Mouse (Mus musculus): ENCODE data around the gene Dnajb13. TPM values are rescaled to one million over a fixed set of nuclear protein-coding genes. Genes with fewer than 3 reads are reported as not detected.

Gene Dnajb13
- polyA plus RNA-seq, 1 experiment from 2014 or later: 4.9 TPM

DNA sequence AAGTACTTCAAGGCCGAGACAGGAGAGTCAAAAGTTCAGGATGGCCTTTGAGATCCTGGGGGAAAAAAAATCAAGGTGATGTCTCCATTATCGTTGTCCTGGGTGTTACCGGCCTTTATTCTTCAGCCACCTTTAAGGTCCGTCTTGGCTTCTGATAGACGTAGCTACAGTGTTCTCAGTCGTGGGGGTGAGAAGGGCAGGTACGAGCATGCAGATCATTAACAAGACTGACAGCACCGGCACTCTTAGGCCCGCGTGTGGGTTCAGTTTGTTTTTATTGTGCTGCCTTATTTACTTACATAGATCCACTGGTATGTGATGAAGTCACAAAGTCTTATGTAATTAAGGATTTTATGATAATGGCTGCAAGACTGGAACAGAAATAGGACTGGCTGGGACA is 51.0 kb downstream of the Dnajb13 start:
- no peak for ATAC-seq (replicated peaks)
- no peak overlapping the region for H3K4me2 ChIP-seq
- WGBS: 92% methylated on average over 10 of the region's 10 CpGs
- no peaks in the 10 kb centered on the region for H3K4me1 ChIP-seq
- peaks cover 6% of the 10 kb centered on the region for H3K36me3 ChIP-seq (replicated peaks)
- no peak overlapping the region for H3K4me3 ChIP-seq
- no peak overlapping the region for H3K9ac ChIP-seq
- H3K9me3 ChIP-seq: no peaks in the 10 kb centered on the region
- H3K27me3 ChIP-seq (replicated peaks): no peaks in the 10 kb centered on the region
- no peak overlapping the region for H3K27ac ChIP-seq

DNA sequence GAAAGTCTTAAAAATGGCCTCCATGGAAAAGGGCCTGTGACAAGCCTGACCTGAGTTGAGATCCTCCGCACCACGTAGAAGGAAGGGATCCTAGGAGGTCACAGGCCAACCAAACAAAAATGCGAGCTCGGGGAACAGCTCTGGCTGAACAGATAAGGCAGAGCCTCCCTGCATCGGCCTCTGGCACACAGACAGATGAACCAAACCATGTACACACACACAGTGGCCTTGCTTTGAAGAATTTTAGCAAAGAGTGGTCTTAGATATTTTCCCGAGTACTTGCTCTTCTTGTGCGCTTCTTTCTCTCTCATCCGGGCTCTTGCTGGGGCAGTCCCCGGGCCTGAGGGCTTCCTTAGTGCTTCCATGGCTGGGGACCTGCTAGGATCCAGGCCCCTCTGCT is 51.6 kb downstream of the Dnajb13 start:
- ATAC-seq (replicated peaks): no peak
- Histone ChIP-seq H3K9ac (no peak overlapping the region), H3K4me1 (no peaks in the 10 kb centered on the region), H3K4me2 (no peak overlapping the region), H3K4me3 (no peak overlapping the region), H3K36me3 (replicated peaks) (peaks cover 6% of the 10 kb centered on the region), H3K27ac (no peak overlapping the region), H3K9me3 (no peaks in the 10 kb centered on the region), H3K27me3 (replicated peaks) (no peaks in the 10 kb centered on the region)
- 87% methylated on average over 9 of the region's 9 CpGs for WGBS

DNA sequence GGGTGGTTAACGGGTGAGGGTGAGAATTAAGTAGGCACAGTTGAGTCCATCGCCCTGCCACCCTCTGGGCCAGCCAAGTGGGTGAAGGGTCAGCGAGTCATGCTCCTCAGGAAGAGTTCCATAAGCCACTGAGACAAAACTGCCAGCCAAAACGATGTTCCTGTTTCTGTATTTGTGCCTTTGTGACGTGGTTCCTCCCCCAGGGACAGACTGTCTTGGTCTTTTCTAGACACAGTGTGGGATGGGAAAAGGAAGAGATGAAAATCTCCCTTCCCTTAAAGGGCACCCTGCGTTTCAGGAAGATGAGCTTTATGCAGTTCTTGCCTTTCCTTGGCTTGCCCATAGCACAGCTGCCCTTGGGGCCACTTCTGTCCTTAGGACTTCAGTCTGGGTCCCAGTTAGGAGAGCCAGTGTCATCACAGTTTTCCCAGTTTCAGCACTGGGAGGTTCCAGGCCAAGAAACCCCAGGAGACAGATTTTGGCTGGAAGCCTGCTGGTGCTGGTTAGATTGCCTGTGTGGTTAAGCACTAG is 53.1 kb downstream of the Dnajb13 start:
- Histone ChIP-seq H3K9ac (no peak overlapping the region), H3K4me1 (no peaks in the 10 kb centered on the region), H3K4me3 (no peak overlapping the region), H3K4me2 (no peak overlapping the region), H3K27ac (no peak overlapping the region), H3K27me3 (replicated peaks) (no peaks in the 10 kb centered on the region), H3K36me3 (replicated peaks) (peaks cover 8% of the 10 kb centered on the region), H3K9me3 (no peaks in the 10 kb centered on the region)
- ATAC-seq (replicated peaks): no peak
- 86% methylated on average over 6 of the region's 6 CpGs for WGBS

DNA sequence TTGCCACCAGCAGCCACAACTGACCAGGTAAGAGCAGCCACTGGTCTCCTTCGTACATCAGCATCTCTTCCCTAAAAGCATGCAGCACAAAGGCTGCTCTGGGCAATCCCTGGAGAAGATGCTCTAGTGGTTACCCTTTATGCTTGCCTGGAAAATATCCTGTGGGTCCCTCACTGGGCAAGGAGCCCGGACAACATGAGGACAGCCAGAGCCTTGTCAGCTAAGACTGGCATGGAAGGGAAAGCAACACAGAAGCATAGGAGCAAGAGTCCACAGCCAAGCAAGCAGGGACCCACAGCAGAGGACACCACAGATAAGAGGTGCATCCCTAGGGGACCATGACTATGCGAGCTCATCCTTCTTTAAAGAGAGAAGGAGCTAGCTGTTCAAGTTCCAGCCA is 54.9 kb downstream of the Dnajb13 start:
- Histone ChIP-seq H3K9ac (no peak overlapping the region), H3K4me2 (no peak overlapping the region), H3K27ac (no peak overlapping the region), H3K4me1 (no peaks in the 10 kb centered on the region), H3K27me3 (replicated peaks) (no peaks in the 10 kb centered on the region), H3K9me3 (no peaks in the 10 kb centered on the region), H3K36me3 (replicated peaks) (peaks cover 23% of the 10 kb centered on the region), H3K4me3 (no peak overlapping the region)
- WGBS: 88% methylated on average over 3 of the region's 3 CpGs
- ATAC-seq (replicated peaks): no peak

DNA sequence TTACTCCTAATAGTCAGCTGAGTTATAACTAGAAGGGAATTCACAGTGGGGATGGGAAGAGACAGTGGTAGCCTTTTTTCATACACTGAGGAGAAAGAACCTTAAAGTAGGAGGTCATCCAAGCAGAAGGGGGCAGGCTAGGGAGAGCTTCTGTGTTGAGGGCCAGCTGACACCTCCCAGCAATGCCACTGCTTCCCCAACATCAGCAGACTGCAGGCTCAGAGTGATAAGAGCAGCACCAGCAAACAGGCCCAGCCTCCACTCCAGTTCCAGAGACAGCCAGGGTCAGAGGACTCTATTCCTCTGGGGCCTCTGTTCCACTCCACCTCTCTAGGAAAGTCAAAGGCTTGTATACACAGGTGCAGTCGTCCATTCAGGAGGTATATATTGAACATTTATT is 56.6 kb downstream of the Dnajb13 start:
- no peaks in the 10 kb centered on the region for H3K27me3 ChIP-seq (replicated peaks)
- H3K36me3 ChIP-seq (replicated peaks): peaks cover 36% of the 10 kb centered on the region
- no peaks in the 10 kb centered on the region for H3K4me1 ChIP-seq
- no peak for ATAC-seq (replicated peaks)
- H3K9ac ChIP-seq: no peak overlapping the region
- no peak overlapping the region for H3K4me2 ChIP-seq
- 76% methylated on average over 1 of the region's 1 CpGs for WGBS
- no peak overlapping the region for H3K27ac ChIP-seq
- H3K4me3 ChIP-seq: no peak overlapping the region
- H3K9me3 ChIP-seq: no peaks in the 10 kb centered on the region

Other genes with a start within 250 kb of the Dnajb13 start
- 6.5 and 6.8 TPM in 2 replicates for gene P4ha3, start 229.4 kb downstream of the Dnajb13 start, polyA plus RNA-seq (2015; fragmentation: Nextera tagmentation; extraction: Ambion mirVana)
- gene C2cd3, start 142.7 kb downstream of the Dnajb13 start, polyA plus RNA-seq (2015; fragmentation: Nextera tagmentation; extraction: Ambion mirVana): 20.3 and 22.4 TPM in 2 replicates
- 183 and 188 TPM in 2 replicates for gene Ppme1, start 142.7 kb downstream of the Dnajb13 start, polyA plus RNA-seq (2015; fragmentation: Nextera tagmentation; extraction: Ambion mirVana)
- not detected in 2 replicates for gene Ucp3, start 42.0 kb downstream of the Dnajb13 start, polyA plus RNA-seq (2015; fragmentation: Nextera tagmentation; extraction: Ambion mirVana)
- gene Ucp2, start 21.6 kb downstream of the Dnajb13 start, polyA plus RNA-seq (2015; fragmentation: Nextera tagmentation; extraction: Ambion mirVana): 57.2 and 61.6 TPM in 2 replicates
- 15.5 and 17.7 TPM in 2 replicates for gene Coa4, start 22.1 kb upstream of the Dnajb13 start, polyA plus RNA-seq (2015; fragmentation: Nextera tagmentation; extraction: Ambion mirVana)
- 253 and 260 TPM in 2 replicates for gene Rab6a, start 92.5 kb upstream of the Dnajb13 start, polyA plus RNA-seq (2015; fragmentation: Nextera tagmentation; extraction: Ambion mirVana)
- 79.0 and 80.2 TPM in 2 replicates for gene Mrpl48, start 93.3 kb upstream of the Dnajb13 start, polyA plus RNA-seq (2015; fragmentation: Nextera tagmentation; extraction: Ambion mirVana)
- gene Plekhb1, start 147.5 kb upstream of the Dnajb13 start, polyA plus RNA-seq (2015; fragmentation: Nextera tagmentation; extraction: Ambion mirVana): 10.3 and 10.4 TPM in 2 replicates
- 112 and 126 TPM in 2 replicates for gene Fam168a, start 191.7 kb upstream of the Dnajb13 start, polyA plus RNA-seq (2015; fragmentation: Nextera tagmentation; extraction: Ambion mirVana)